Mouse (Mus musculus) lung, postnatal 14 days (tissue): Measurements from ENCODE around the gene Sohlh2.

Source experiments
- DNase-seq: peaks from one replicate; pipeline ENCODE4 v3.0.0; 2021

The Sohlh2 gene

GRCm38 (mm10) chr3:55212254-55212653, 30.4 kb downstream of the Sohlh2 start:
- DNase-seq, result no peak

GRCm38 (mm10) chr3:55213785-55214184, 32.0 kb downstream of the Sohlh2 start:
- DNase-seq, result no peak

- DNase-seq, result no peak
Measured at GRCm38 (mm10) chr3:55214413-55214812, 32.6 kb downstream of the Sohlh2 start.

GRCm38 (mm10) chr3:55222502-55222901, 40.7 kb downstream of the Sohlh2 start:
- no peak for DNase-seq

DNA sequence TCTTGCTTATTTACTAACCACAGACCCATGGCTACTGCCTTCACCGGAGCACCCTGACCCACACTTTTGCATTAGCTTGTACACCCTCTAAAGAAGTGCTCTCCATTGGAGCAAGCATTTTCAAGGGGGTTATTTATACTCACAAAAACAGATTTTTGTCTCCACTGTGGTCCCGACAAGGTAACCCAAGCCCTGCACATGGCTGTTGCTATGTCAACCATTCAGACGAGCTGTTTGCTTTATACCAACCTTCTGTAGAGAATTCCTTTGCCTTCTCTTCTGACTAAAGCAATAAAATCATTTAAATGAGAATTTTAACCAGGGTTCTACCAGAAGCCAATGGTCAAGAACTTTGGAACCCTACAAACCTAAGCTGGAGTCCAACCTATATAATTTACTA, 42.0 kb downstream of the Sohlh2 start:
- DNase-seq, result no peak

- DNase-seq, result no peak
Measured at GRCm38 (mm10) chr3:55226501-55227213, 44.8 kb downstream of the Sohlh2 start.

- no peak for DNase-seq
Measured at GRCm38 (mm10) chr3:55227214-55227581, 45.4 kb downstream of the Sohlh2 start.

- DNase-seq, result peak; percentile 62
Measured at GRCm38 (mm10) chr3:55241730-55242421, 60.0 kb downstream of the Sohlh2 start, which contains the start of gene Dclk1. Dclk1 (plus strand) TSS chr3:55242364.

GRCm38 (mm10) chr3:55242422-55243055, 60.7 kb downstream of the Sohlh2 start:
- peak; percentile 67 for DNase-seq

DNA sequence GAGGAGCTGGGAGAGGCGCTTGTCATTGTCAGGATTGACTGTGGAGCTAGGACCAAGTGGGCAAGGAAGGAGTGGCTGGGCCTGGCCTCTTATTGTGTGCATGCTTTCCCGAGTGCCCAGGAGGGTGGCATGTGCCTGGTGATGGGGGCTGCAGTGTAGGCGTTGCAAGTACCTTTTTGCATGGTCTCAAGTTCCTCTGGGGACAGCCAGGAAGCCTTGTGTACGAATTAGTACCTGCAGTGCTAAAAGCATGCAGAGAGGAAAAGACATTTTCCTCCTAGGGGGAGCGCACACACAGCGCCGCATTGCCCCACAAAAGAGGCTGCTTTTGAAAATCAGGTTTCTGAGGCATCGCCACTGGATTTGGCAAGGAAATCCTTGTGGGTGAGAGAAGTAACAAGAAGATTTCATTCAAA, 61.2 kb downstream of the Sohlh2 start:
- no peak for DNase-seq

DNA sequence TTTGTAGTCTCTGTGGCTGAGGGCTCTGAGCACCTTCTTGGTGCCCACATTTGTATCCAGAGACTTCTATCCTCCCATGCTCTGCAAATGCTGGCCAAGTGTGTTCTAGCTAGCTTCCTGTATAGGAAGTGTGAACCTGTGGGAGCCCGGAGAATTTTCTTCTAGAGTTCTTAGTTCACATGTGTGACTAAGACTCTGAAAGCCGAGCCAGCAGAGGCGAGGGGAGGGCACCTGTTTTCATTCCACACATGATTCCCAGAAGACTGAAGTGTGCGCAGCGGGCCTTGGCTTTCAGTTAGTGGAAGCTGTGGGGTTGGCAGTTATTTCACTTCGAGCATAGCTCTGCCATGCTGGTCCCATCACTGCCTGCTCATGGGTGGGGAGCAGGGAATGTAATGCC, 62.3 kb downstream of the Sohlh2 start:
- DNase-seq, result no peak

- DNase-seq, result no peak
Measured at GRCm38 (mm10) chr3:55246618-55247272, 64.9 kb downstream of the Sohlh2 start.

- no peak for DNase-seq
Measured at GRCm38 (mm10) chr3:55248048-55248447, 66.2 kb downstream of the Sohlh2 start.

DNA sequence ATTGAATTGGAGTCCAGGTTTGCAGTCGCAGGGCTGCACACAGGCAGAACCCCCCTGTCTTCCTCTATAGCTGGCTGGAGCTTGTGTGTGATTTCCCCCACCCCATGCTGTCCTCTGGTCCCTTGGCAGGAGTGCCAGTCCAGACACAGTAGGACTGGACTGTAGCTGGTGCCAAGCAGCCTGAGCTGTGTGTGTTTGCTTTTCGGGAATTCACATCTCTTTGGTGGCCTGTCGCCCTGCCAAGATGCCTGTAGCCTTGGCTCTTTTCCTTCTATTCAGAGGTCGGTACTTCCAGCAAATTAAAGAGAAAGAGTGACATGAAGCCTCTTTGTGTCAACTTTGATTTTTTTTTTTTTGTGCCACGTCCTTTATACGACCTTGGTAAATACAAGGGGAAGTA, 66.7 kb downstream of the Sohlh2 start:
- peak; percentile 52 for DNase-seq

DNA sequence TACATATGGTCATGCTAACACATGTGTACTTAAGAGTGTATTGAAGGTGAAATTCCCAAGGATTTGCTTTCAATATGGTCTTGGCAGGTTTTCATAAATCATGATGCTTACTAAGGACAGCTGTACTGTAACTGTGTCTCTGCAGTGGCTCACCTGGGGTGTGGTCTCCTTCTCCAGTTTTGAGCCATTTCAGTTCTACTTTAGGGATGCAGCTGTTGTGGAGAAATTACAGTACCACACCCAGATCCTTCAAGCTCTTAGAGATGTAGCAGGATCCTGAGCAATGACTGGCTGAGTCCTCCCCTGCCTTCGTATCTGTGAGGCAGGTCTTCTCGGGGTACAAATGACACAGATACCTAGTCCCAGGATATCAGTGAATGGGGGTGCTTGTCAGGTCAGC, 68.8 kb downstream of the Sohlh2 start:
- no peak for DNase-seq
